20 mouse cellular contexts compared by ENCODE assay signal in genomic region chr15:103092496-103092895, GRCm38 (mm10).
DNase-seq lines count a peak whose midpoint lies in the region; ATAC-seq and TF ChIP-seq lines count a peak whose summit lies in the region.
"Had no signal": no experiment of that assay in that cellular context is flagged by ENCODE, and none has a peak within 500 bp of the region (broad histone marks: within the 10 kb centered on the region; RNA-seq: fewer than 3 reads in every experiment).

No protein-coding gene starts in this region.

- H3K4me3 ChIP-seq in forebrain, postnatal 0 days (ENCODE audit: low read depth, low read length) = no peak overlapping the region
- no peak overlapping the region for H3K4me3 ChIP-seq in forebrain, embryonic 14.5 days (ENCODE audit: low read depth, low read length)
- H3K4me3 ChIP-seq in left cerebral cortex, adult 2 months = no peak overlapping the region
- H3K4me3 ChIP-seq in testis, adult 2 months (ENCODE audit: control insufficient read depth, low read depth, low read length) = no peak overlapping the region
- H3K4me3 ChIP-seq in stomach, postnatal 0 days (ENCODE audit: low read depth, low read length) = no peak overlapping the region
- H3K4me3 ChIP-seq: hindbrain, embryonic 12.5 days; liver, embryonic 15.5 days had no signal

- H3K27me3 ChIP-seq in forebrain, postnatal 0 days (ENCODE audit: insufficient read depth, low read length) = peaks cover 33% of the 10 kb centered on the region
- H3K27me3 ChIP-seq in forebrain, embryonic 14.5 days (replicated peaks; ENCODE audit: control insufficient read depth, insufficient read depth, low read length) = peaks cover 45% of the 10 kb centered on the region
- H3K27me3 ChIP-seq in testis, adult 2 months (ENCODE audit: control insufficient read depth, insufficient read depth, low read length) = no peaks in the 10 kb centered on the region
- H3K27me3 ChIP-seq in stomach, postnatal 0 days (ENCODE audit: control insufficient read depth, insufficient read depth, low read length) = no peaks in the 10 kb centered on the region

- no peak for DNase-seq in forebrain, postnatal 0 days
- DNase-seq in forebrain, embryonic 14.5 days (ENCODE audit: low spot score) = no peak
- DNase-seq in left cerebral cortex, adult 2 months (ENCODE audit: extremely low spot score in 1 of 2, low spot score in 2 of 2) = no peak
- DNase-seq in left cerebral cortex, adult 18-20 months (ENCODE audit: low spot score in 2 of 2) = no peak
- DNase-seq in testis, postnatal 10 days (ENCODE audit: low spot score) = no peak
- no peak for DNase-seq in stomach, postnatal 0 days (ENCODE audit: low spot score)
- DNase-seq in adrenal gland, postnatal 14 days = no peak
- DNase-seq: adrenal gland, postnatal 25 days; cerebellum, postnatal 10 days; gastrocnemius, postnatal 14 days; kidney, adult 11 months; kidney, postnatal 25 days; lung, postnatal 4 days; retina, postnatal 1 day; right cerebral cortex, postnatal 4 days; thymus, adult 18-20 months had no signal

- H3K27ac ChIP-seq in forebrain, postnatal 0 days (ENCODE audit: low read depth, low read length) = no peak overlapping the region
- no peak overlapping the region for H3K27ac ChIP-seq in forebrain, embryonic 14.5 days (ENCODE audit: low read depth, low read length)
- no peak overlapping the region for H3K27ac ChIP-seq in left cerebral cortex, adult 2 months
- H3K27ac ChIP-seq in testis, adult 2 months (ENCODE audit: control insufficient read depth, insufficient read depth, low read depth, low read length) = no peak overlapping the region
- no peak overlapping the region for H3K27ac ChIP-seq in stomach, postnatal 0 days (replicated peaks)
- H3K27ac ChIP-seq: hindbrain, embryonic 12.5 days; liver, embryonic 15.5 days had no signal

- no peak for ATAC-seq in forebrain, postnatal 0 days
- no peak for ATAC-seq in forebrain, embryonic 14.5 days
- ATAC-seq in stomach, postnatal 0 days (ENCODE audit: low FRiP score, low TSS enrichment) = no peak

- no peak for TF ChIP-seq EP300 in stomach, postnatal 0 days (optimal IDR thresholded peaks at IDR 0.05)

- no peak overlapping the region for H3K9ac ChIP-seq in forebrain, postnatal 0 days
- H3K9ac ChIP-seq in forebrain, embryonic 14.5 days (ENCODE audit: low read length) = no peak overlapping the region
- no peak overlapping the region for H3K9ac ChIP-seq in stomach, postnatal 0 days (ENCODE audit: low read length)
- H3K9ac ChIP-seq: hindbrain, embryonic 12.5 days; liver, embryonic 15.5 days had no signal

- intact Hi-C loops in left cerebral cortex, adult 2 months (cut with DNase I) = loop anchor here (5.0 kb wide), 1 partner anchor 40 kb away; no protein-coding TSS in a partner anchor

- no peaks in the 10 kb centered on the region; the same call in 1 of the 2 replicates for H3K4me1 ChIP-seq in forebrain, postnatal 0 days (ENCODE audit: insufficient read depth)
- 0 out of 2 replicates have a peak, but pooled peaks cover 2% of the 10 kb centered on the region for H3K4me1 ChIP-seq in forebrain, embryonic 14.5 days (ENCODE audit: control insufficient read depth, insufficient read depth, low read length)
- H3K4me1 ChIP-seq in testis, adult 2 months (ENCODE audit: control insufficient read depth, insufficient read depth, low read length) = no peaks in the 10 kb centered on the region; the same call in 1 of the 2 replicates
- H3K4me1 ChIP-seq in stomach, postnatal 0 days (replicated peaks; ENCODE audit: control insufficient read depth, insufficient read depth) = no peaks in the 10 kb centered on the region; the same call in none of the 2 replicates
- H3K4me1 ChIP-seq: hindbrain, embryonic 12.5 days; liver, embryonic 15.5 days had no signal

- peak; percentile 33; the same call in 1 of the 2 replicates for TF ChIP-seq CTCF in forebrain, postnatal 0 days (IDR thresholded peaks at IDR 0.05; ENCODE audit: low read depth)
- TF ChIP-seq CTCF in left cerebral cortex, adult 2 months (IDR thresholded peaks at IDR 0.05) = peak; percentile 15; the same call in 1 of the 2 replicates
- TF ChIP-seq CTCF in testis, adult 2 months (IDR thresholded peaks at IDR 0.05; ENCODE audit: control insufficient read depth, insufficient read depth, insufficient replicate concordance, low read depth, low read length) = peak; percentile 51; the same call in 1 of the 2 replicates
- TF ChIP-seq CTCF in stomach, postnatal 0 days (IDR thresholded peaks at IDR 0.05; ENCODE audit: low read depth) = peak; percentile 50

- no peaks in the 10 kb centered on the region for H3K9me3 ChIP-seq in forebrain, postnatal 0 days (ENCODE audit: low read length)
- no peaks in the 10 kb centered on the region for H3K9me3 ChIP-seq in forebrain, embryonic 14.5 days (replicated peaks; ENCODE audit: control insufficient read depth, low read length)
- H3K9me3 ChIP-seq in stomach, postnatal 0 days (ENCODE audit: control insufficient read depth, low read length) = no peaks in the 10 kb centered on the region
- H3K9me3 ChIP-seq: hindbrain, embryonic 12.5 days; liver, embryonic 15.5 days had no signal

- no peak overlapping the region for H3K4me2 ChIP-seq in forebrain, postnatal 0 days (ENCODE audit: low read depth)
- no peak overlapping the region for H3K4me2 ChIP-seq in forebrain, embryonic 14.5 days (ENCODE audit: low read length)
- H3K4me2 ChIP-seq in stomach, postnatal 0 days (replicated peaks; ENCODE audit: low read depth) = no peak overlapping the region
- H3K4me2 ChIP-seq: hindbrain, embryonic 12.5 days; liver, embryonic 15.5 days; midbrain, embryonic 11.5 days had no signal

- TF ChIP-seq POLR2A in testis, adult 2 months (IDR thresholded peaks at IDR 0.05; ENCODE audit: control insufficient read depth, low read depth, low read length) = no peak

- no peaks in the 10 kb centered on the region for H3K36me3 ChIP-seq in forebrain, postnatal 0 days (ENCODE audit: insufficient read depth)
- no peaks in the 10 kb centered on the region for H3K36me3 ChIP-seq in forebrain, embryonic 14.5 days (ENCODE audit: control insufficient read depth, insufficient read depth, low read length)
- no peaks in the 10 kb centered on the region for H3K36me3 ChIP-seq in testis, adult 2 months (ENCODE audit: control insufficient read depth, insufficient read depth, low read length)
- no peaks in the 10 kb centered on the region for H3K36me3 ChIP-seq in stomach, postnatal 0 days (ENCODE audit: control insufficient read depth, insufficient read depth, low read length)
- H3K36me3 ChIP-seq: hindbrain, embryonic 12.5 days; liver, embryonic 15.5 days had no signal
